Mouse (Mus musculus) adrenal gland, postnatal 4 days (tissue): ENCODE measurements around the gene Adprhl1. TPM values are rescaled to one million over a fixed set of nuclear protein-coding genes. Genes with fewer than 3 reads are reported as not detected.

ENCODE experiments used
- DNase-seq, 2 experiments: peaks; one replicate each; pipeline ENCODE4 v3.0.0; 2021 to 2022; ENCODE audit warnings: low spot score in 2 of 2, mixed read lengths in 2 of 2
- total RNA-seq, 2 experiments: library from RNA; stranded (reverse); gene quantifications; 2 replicates each; pipeline ENCODE4 v1.2.3; 2021

Gene Adprhl1
- total RNA-seq, 2 experiments from 2014 or later = 1.3 to 4.4 TPM

DNA sequence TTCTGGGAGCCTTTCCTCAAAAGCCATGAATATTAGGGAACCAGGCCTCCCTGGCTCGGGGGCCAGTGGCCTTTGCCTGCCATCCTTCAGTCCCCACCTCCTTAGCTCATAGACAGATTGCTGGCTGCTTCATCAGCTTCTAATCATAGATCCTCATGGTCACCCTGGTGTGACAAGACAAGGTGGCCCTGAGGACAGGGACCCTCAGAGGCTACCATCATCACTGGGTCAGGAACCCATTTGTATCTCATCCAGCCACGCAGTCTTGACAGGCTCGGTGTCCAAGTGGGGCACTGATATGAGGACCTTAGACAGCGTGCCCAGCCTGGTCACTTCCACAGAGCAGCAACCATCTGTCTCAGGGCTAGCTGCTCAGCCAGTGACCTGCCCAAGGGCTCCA lies 23.5 kb downstream of the Adprhl1 start:
- no peak for DNase-seq

- DNase-seq = no peak
These were observed 24.2 kb downstream of the Adprhl1 start for GRCm38 (mm10) chr8:13229802-13230201.

DNA sequence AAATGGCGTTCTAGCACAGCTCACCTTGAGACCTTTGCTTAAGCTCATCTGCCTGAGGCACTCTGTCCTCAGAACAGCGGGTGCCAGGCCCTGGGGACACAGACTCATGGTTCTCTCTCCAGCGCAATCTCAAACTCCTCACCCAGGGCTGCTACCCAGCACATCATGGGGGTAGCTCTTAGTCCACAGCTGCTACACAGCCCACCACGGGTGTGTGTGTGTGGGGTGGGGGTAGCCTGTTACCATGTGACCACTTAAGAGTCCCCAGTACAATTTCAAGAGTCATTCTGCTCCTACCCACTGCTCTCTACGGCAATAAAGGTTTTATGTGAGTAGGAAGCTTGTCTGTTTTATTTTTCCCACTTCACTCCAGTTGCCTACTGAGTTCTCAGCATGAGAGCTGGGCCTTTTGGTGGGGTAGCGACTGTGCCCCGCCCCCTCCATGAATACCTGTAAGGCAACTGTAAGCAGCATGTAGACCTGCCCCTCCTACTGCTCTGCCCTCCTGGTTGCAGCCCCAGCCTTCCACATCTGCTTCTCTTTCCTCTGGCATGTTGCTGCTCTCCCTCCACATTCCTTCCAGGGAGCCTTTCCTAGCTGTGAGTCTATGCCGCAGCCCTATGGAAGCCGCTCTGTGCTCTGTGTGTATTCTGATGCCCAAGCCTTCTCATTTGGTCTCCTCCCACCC lies 24.9 kb downstream of the Adprhl1 start:
- DNase-seq = no peak

GRCm38 (mm10) chr8:13227184-13227583 lies 26.8 kb downstream of the Adprhl1 start:
- DNase-seq = no peak

DNA sequence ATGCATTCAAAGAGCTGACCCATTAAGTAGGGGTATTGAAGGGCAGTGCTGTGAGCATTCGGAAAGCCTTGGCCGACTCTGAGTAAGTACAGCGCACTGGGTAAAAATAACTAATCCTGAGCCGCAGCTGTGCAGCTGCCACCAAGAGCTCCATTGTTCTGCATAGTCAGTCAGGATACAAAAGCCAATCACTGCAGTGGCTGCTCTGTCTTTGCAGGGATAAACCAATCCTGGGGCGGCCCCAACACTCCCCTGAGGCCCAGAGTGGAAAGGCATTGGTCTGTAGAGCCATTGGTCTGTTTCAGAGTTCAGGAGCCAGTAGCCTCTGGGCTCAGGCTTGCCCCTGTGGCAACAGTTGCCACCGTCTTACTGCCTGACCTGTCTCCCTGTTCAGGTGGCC lies 27.7 kb downstream of the Adprhl1 start:
- no peak for DNase-seq

DNA sequence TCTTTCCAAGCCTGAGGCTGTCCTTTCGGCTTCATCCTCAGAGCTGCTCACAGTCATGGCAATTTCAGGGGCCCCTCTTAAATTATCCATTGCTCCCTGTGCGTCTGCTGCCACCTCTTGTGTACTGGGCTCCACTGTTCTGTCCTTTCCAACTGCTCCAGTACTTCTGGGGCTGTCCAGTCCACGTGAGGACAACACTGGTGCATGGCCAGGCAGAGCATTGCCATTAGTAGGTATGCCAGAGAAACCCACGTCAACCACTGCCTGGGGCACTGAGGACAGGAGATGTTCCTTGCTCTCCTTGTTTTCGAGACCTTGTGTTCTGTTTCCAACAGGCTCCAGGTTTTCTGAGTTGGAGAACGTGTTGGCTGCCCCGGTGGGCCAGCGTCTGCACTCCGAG lies 29.5 kb downstream of the Adprhl1 start:
- no peak for DNase-seq

GRCm38 (mm10) chr8:13218441-13218840 lies 35.5 kb downstream of the Adprhl1 start:
- no peak for DNase-seq

- no peak for DNase-seq
These were observed 36.0 kb downstream of the Adprhl1 start for GRCm38 (mm10) chr8:13217986-13218385.

DNA sequence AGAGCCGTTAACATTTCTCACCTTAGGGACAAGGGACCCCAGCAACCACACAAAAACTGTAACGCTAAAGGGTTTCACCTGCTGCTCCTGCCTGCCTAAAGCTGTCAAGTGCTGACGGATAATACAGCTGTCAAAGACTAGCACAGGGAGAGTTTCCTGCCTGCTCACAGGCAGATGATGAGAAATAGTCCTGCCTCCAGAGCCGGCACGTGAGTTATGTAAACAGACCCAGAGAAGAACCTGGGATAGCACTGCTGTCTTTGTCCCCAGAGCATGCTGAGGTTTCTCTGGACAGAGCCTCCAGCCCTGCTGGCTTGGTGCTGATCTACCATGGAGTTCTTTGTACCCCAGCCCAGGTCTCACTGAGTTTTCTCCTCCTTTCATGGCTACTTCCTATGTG lies 36.9 kb downstream of the Adprhl1 start:
- DNase-seq = no peak

GRCm38 (mm10) chr8:13216386-13216785 lies 37.6 kb downstream of the Adprhl1 start:
- no peak for DNase-seq

DNA sequence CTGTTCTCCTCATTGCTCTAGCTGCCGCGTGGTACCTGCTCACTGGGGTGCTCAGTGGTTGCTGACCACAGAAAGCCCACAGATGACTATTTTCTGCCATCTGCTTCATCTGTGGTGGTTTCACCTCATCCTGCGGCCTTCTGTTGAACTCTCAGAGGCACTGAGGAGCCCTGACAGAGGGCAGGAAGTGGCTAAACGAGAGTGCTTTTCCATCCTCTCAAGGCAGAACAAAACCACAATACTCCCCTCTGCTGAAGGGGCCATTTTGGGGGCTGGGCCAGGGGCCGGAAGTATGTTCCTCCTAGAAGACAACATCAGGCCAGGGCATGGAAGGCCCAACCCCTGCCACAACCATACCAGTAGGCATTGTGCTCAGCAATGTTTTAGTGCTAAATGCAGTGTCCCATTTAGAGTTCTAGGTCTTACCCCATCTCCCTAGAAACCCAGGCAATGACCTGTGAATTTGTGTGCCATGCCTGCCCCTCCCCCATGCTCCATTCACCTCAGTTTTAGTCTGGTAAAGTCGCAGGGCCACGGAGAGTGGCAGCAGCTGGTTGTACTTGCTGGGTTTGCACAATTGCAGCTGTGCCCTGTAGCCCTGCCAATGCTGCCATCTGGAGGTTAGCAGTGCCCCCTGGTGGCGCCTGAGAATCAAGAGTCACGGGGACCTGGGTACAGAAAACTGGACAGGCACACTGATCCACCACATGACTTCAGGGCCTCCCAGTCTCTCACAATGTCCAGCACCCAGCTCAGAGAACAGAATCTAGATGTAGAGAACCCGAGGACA lies 40.3 kb downstream of the Adprhl1 start:
- DNase-seq = peak; percentile 78 to 80

GRCm38 (mm10) chr8:13209770-13210169 lies 44.2 kb downstream of the Adprhl1 start:
- DNase-seq = no peak

- no peak for DNase-seq
These were observed 45.2 kb downstream of the Adprhl1 start for GRCm38 (mm10) chr8:13208627-13209355.

- no peak for DNase-seq
These were observed 47.7 kb downstream of the Adprhl1 start for GRCm38 (mm10) chr8:13206290-13206689.

- no peak for DNase-seq
These were observed 48.7 kb downstream of the Adprhl1 start for GRCm38 (mm10) chr8:13205311-13205710.

DNA sequence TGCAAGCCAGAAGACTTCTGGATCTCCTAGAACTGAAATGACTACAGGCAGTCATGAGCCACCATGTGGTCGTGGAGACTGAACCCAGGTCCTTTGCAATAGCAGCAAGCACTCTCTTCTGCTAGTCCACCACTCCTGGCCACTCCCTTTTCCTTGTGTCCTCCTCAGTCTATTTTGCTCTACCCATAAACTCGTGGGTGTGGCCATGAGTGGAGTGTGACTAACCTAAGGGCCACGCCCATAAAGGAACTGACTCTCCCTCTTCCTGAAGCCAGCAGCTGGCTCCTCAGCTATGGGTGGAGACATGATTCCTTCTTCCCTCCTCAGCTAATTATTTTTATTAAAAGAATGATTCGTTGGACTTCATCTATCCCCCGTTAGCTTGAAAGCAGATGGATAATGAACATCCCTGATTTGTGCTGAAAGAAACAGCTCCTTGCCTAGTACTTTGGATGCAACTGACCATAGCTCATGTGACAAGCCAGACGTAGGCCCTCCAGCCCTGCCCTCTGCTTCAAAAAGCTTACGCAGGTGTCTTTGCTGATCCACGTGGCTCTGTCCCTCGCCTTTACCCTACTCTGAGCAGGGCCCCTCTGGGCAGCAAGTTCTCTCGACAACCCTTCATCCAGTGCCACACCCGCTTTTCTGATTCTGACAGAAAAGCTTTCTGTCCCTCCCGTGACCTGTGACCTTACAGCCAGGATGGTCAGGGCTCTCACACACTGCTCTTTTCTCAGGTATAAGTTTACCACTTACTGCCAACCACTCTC lies 49.4 kb downstream of the Adprhl1 start:
- DNase-seq = no peak

GRCm38 (mm10) chr8:13203472-13203871 lies 50.5 kb downstream of the Adprhl1 start:
- DNase-seq = no peak

- no peak for DNase-seq
These were observed 51.2 kb downstream of the Adprhl1 start for GRCm38 (mm10) chr8:13202806-13203205.

GRCm38 (mm10) chr8:13202041-13202440 lies 51.9 kb downstream of the Adprhl1 start:
- no peak for DNase-seq

GRCm38 (mm10) chr8:13201013-13201334 lies 53.0 kb downstream of the Adprhl1 start:
- no peak for DNase-seq

DNA sequence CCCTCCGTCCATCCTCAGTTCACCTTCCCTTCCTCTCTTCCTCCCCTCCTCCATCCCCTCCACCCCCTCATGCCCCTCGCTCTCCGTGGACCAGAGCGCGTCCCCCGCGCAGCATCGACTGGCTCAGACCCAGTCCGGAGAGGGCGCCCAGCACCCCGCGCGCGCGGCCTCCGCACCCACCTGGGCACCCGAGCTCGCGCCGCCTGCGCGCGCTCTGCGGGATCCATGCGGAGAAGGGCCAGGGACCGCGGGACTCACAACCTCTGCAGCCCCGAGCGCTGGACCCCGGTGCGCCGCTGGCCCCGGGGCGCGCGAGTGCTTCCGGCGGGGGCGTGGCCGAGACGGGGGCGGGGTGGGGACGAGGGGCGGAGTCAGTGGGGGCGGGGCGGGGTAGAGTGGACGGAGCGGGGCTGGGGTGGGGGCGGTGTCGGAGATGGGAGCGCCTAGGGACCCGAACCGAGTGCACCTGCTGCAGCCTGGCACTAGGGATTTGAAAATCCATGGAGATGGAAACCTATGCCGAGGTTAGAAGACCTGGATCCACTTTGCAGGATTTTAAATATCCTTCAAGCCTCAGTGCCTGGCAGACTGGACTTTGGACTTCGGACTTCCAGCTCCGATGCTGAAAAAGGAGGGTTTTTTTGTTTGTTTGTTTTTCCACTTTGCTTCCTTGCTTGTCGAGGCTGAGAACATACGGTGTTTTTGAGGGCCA lies 53.5 kb downstream of the Adprhl1 start, which contains the start of gene Grtp1:
TSS of gene Grtp1 (minus strand) at position 320 of the 712 bp plus-strand sequence.
- peak; percentile 40 to 46 for DNase-seq
